23 mouse cellular contexts compared by ENCODE assay signal in the genomic region with DNA sequence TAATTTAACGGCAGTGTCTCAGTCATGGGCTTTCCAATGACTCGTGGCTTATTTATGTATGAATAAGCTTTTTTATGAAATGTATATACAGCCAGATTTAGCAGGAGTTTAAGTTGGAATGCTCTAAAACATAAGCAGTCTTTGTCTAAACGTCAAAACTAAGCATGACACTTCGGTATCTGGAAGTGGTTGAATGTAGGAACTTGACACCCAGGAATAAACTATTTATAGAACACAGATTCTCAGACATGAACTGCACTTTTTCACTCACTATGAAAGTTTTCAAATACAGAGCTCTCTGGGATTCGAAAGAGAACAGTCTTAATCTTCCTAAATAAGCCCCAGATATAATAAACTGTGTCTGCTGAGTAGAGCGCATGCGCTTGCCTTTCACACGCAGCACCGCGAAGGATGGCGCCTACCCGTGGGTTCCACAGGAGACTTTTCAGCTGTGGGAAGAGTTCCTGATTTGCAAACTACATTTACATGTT. TPM values are rescaled to one million over a fixed set of nuclear protein-coding genes. Genes with fewer than 3 reads are reported as not detected.
DNase-seq lines count a peak whose midpoint lies in the region; ATAC-seq lines count a peak whose summit lies in the region.
"Had no signal": no experiment of that assay in that cellular context is flagged by ENCODE, and none has a peak within 500 bp of the region (broad histone marks: within the 10 kb centered on the region; RNA-seq: fewer than 3 reads in every experiment).

No protein-coding gene starts in this region.

- DNase-seq in heart, adult 11 months, result peak; percentile 14
- no peak for DNase-seq in heart, postnatal 14 days
- DNase-seq in midbrain, embryonic 11.5 days (ENCODE audit: low spot score, missing footprints), result peak; percentile 67
- DNase-seq in MN1 (ENCODE audit: low spot score), result no peak
- no peak for DNase-seq in liver
- DNase-seq: adrenal gland, adult 8-10 months; cerebellum, adult 9-11 months; heart, postnatal 4 days; kidney, adult 18-20 months; kidney, postnatal 10 days; layer of hippocampus, postnatal 36 days; lung, postnatal 4 days; right cerebral cortex, postnatal 4 days; thymus, adult 18-20 months; thymus, postnatal 4 days had no signal

- no peaks in the 10 kb centered on the region for H3K36me3 ChIP-seq in midbrain, embryonic 11.5 days (ENCODE audit: control insufficient read depth, insufficient read depth, low read length)
- no peaks in the 10 kb centered on the region for H3K36me3 ChIP-seq in midbrain, embryonic 16.5 days (ENCODE audit: control insufficient read depth, insufficient read depth, low read length)
- H3K36me3 ChIP-seq in intestine, embryonic 16.5 days (ENCODE audit: control insufficient read depth, insufficient read depth, low read length), result no peaks in the 10 kb centered on the region
- H3K36me3 ChIP-seq: heart, embryonic 12.5 days; hindbrain, embryonic 15.5 days; liver, embryonic 15.5 days had no signal

- H3K27me3 ChIP-seq in midbrain, embryonic 11.5 days (ENCODE audit: control insufficient read depth, insufficient read depth, low read length), result no peaks in the 10 kb centered on the region
- H3K27me3 ChIP-seq in midbrain, embryonic 16.5 days (ENCODE audit: control insufficient read depth, insufficient read depth, low read depth, low read length), result no peaks in the 10 kb centered on the region
- H3K27me3 ChIP-seq in intestine, embryonic 16.5 days (replicated peaks; ENCODE audit: control insufficient read depth, insufficient read depth, low read length), result no peaks in the 10 kb centered on the region
- H3K27me3 ChIP-seq: heart, embryonic 12.5 days; hindbrain, embryonic 15.5 days; liver, embryonic 15.5 days; Patski had no signal

- no peak overlapping the region for H3K27ac ChIP-seq in midbrain, embryonic 11.5 days (ENCODE audit: low read depth, low read length)
- H3K27ac ChIP-seq in midbrain, embryonic 16.5 days (ENCODE audit: low read length), result no peak overlapping the region
- peak overlapping the region; percentile 48; the same call in 1 of the 2 replicates for H3K27ac ChIP-seq in intestine, embryonic 16.5 days (ENCODE audit: low read length)
- H3K27ac ChIP-seq: hindbrain, embryonic 15.5 days; liver, embryonic 15.5 days had no signal

- no peak for ATAC-seq in midbrain, embryonic 11.5 days (ENCODE audit: low FRiP score)
- no peak for ATAC-seq in midbrain, embryonic 16.5 days
- ATAC-seq in intestine, embryonic 16.5 days, result peak; percentile 42
- ATAC-seq: forebrain, embryonic 14.5 days; Patski had no signal

- no peak overlapping the region for H3K4me3 ChIP-seq in midbrain, embryonic 11.5 days (ENCODE audit: low read depth, low read length)
- H3K4me3 ChIP-seq in midbrain, embryonic 16.5 days (ENCODE audit: low read depth, low read length), result no peak overlapping the region
- no peak overlapping the region for H3K4me3 ChIP-seq in intestine, embryonic 16.5 days (ENCODE audit: low read length)
- H3K4me3 ChIP-seq: erythroblast, embryonic 14.5 days; heart, embryonic 12.5 days; hindbrain, embryonic 15.5 days; liver, embryonic 15.5 days had no signal

- intact Hi-C loops in heart, postnatal 14 days (cut with DNase I), result no loop called here

- no peak overlapping the region for H3K4me2 ChIP-seq in midbrain, embryonic 11.5 days
- no peak overlapping the region for H3K4me2 ChIP-seq in midbrain, embryonic 16.5 days (ENCODE audit: low read length)
- H3K4me2 ChIP-seq in intestine, embryonic 16.5 days (ENCODE audit: low read depth, low read length), result no peak overlapping the region
- H3K4me2 ChIP-seq: heart, embryonic 12.5 days; hindbrain, embryonic 15.5 days; liver, embryonic 15.5 days had no signal

- no peaks in the 10 kb centered on the region for H3K4me1 ChIP-seq in midbrain, embryonic 11.5 days (ENCODE audit: control insufficient read depth, insufficient read depth, low read length)
- H3K4me1 ChIP-seq in midbrain, embryonic 16.5 days (ENCODE audit: control insufficient read depth, insufficient read depth, low read length), result no peaks in the 10 kb centered on the region
- no peaks in the 10 kb centered on the region for H3K4me1 ChIP-seq in intestine, embryonic 16.5 days (ENCODE audit: control insufficient read depth, insufficient read depth, low read length)
- H3K4me1 ChIP-seq: heart, embryonic 12.5 days; hindbrain, embryonic 15.5 days; liver, embryonic 15.5 days had no signal

- H3K9me3 ChIP-seq in midbrain, embryonic 11.5 days (ENCODE audit: control insufficient read depth, low read length), result no peaks in the 10 kb centered on the region
- H3K9me3 ChIP-seq in midbrain, embryonic 16.5 days (replicated peaks; ENCODE audit: control insufficient read depth, low read length, poor library complexity, severe bottlenecking), result no peaks in the 10 kb centered on the region
- H3K9me3 ChIP-seq in intestine, embryonic 16.5 days (ENCODE audit: control insufficient read depth, low read length), result no peaks in the 10 kb centered on the region
- H3K9me3 ChIP-seq: hindbrain, embryonic 15.5 days; liver, embryonic 15.5 days had no signal

- WGBS in midbrain, embryonic 11.5 days, result 91% methylated on average over 12 of the region's 12 CpGs
- 87% methylated on average over 12 of the region's 12 CpGs for WGBS in midbrain, embryonic 16.5 days
- 49% methylated on average over 12 of the region's 12 CpGs for WGBS in intestine, embryonic 16.5 days

- H3K9ac ChIP-seq in midbrain, embryonic 11.5 days (ENCODE audit: low read length), result no peak overlapping the region
- no peak overlapping the region for H3K9ac ChIP-seq in midbrain, embryonic 16.5 days (ENCODE audit: low read depth, low read length)
- no peak overlapping the region for H3K9ac ChIP-seq in intestine, embryonic 16.5 days (ENCODE audit: low read depth, low read length)
- H3K9ac ChIP-seq: heart, embryonic 12.5 days; hindbrain, embryonic 15.5 days; liver, embryonic 15.5 days had no signal

RNA-seq across cellular contexts. Expression of gene Rbm43, which starts 42.5 kb away (rescaled TPM):
- total RNA-seq in heart, postnatal 14 days (2021), result 1 to 10 TPM; 4.9 to 5.1 TPM
- polyA plus RNA-seq in midbrain, embryonic 11.5 days (2014; fragmentation: Nextera tagmentation; extraction: Ambion mirVana), result 5.7 and 6.4 TPM in 2 replicates
- 6.5 and 9.4 TPM in 2 replicates for polyA plus RNA-seq in midbrain, embryonic 16.5 days (2015; fragmentation: Nextera tagmentation; extraction: Ambion mirVana)
- 8.3 and 9.3 TPM in 2 replicates for polyA plus RNA-seq in intestine, embryonic 16.5 days (2015; fragmentation: Nextera tagmentation; extraction: Ambion mirVana)

Comparison
In these comparisons a context has a peak if more than half of its experiments do, and no peak if none do; other contexts are left out.
1. DNase-seq: peak in heart, adult 11 months (single experiment) and midbrain, embryonic 11.5 days (single experiment); none in heart, postnatal 14 days (0 of 2), MN1 (single experiment) and liver (single experiment).